Mouse (Mus musculus): ENCODE measurements at regions not wholly inside any gene's neighbourhood (a gene's known extent, or its start where the extent isn't known, plus 50 kb on each side); places are given as distances from the start of the nearest gene placed in this dataset.
A peak's percentile ranks its signal among the peaks of the same experiment; 100 is the strongest.

DNA sequence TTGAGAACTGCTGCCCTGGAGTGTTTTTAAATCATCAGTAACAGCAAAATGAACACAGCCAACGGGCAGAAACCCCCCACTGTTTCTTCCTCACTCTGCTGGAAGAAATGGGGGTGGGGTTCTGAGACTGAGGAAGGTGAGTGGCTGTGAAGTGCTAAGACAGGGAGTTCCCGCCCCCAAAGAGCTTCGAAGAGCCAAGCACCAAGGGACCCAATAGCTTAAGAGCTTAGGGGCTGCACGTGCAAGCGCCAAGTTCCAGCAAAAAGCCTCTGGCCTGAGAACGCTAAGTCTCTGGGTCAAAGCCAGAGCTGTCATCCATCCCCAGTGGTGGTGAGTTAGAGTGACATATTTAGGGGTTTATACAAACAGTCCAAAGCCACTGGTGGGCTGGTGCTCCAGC is 55.1 kb upstream of the Pcbd1 start:
- DNase-seq: peak; percentile 14

DNA sequence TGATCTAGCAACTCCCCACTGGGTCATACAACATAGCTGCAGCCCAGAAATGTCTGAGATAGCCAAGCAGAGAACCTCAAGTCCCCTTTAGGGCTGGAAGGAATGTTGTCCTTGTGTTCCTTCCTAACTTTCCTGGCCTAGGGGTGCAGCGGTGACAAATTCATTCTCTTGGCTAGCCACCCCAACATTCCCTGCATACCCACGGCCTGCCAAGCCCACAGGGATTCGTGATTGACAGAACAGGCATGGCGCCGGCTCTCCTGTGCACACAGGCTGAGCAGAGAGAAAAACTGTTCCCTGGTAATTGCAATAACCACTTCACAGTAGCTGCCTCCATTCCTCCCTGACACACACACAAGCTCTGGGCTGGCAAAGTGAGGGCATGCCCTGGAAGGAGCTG is 60.5 kb upstream of the Pcbd1 start:
- no peak for DNase-seq

DNA sequence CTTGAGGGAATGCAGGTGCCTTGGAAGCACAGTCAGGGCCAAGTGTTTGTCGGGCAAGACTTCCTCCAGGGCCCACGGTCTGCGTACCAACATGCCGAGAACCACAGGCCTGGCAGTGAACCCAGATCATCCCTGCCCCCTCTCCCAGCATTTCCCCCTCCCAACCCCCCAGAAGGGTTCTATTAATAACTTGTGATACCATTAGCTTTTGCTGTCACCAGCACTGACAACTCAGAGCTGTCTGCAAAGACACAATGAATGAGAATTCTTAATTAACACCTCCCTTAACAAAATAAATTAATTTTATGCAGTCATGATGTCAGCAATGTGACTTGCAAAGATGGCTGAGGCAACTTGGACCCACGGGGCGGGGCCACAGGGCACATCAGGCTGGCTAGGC is 61.9 kb upstream of the Pcbd1 start:
- DNase-seq: no peak

DNA sequence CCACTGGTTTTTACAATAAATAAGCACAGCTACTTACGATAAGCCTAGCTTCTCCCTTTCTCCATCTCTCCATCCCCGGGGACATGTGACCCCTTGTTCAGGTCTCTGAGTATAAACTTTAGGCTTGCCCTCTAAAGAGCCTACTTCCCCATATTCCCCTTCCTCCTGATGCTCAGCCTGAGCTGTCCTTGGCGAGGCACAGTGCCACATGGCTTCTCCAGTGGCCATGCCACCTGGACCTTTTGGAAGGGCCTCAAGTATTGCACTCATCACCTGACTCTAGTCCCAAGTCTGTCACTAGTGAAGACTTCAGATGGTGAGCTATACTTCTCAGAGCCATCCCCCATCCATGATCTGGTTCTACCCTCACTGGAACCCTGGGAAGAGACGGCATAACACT is 64.1 kb upstream of the Pcbd1 start:
- no peak for DNase-seq

DNA sequence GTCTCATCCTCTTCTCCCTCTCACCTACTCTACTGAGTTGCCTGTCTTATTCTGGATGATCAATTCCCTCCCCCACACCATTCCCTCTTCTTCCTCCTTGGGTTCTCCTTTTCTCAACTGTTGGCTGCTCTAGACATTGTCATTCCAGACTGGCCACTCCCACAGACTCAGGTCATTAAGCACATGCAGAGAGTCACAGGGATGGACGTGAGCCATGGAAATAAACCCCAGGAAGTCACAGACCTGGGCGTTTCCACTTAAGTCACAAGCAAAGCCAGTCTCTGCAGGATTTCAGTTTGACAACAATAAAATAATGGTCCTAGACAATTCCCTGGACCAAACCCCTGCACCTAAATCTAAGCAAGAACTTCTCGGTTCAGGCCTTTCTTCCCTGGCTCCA is 65.0 kb upstream of the Pcbd1 start:
- no peak for DNase-seq

DNA sequence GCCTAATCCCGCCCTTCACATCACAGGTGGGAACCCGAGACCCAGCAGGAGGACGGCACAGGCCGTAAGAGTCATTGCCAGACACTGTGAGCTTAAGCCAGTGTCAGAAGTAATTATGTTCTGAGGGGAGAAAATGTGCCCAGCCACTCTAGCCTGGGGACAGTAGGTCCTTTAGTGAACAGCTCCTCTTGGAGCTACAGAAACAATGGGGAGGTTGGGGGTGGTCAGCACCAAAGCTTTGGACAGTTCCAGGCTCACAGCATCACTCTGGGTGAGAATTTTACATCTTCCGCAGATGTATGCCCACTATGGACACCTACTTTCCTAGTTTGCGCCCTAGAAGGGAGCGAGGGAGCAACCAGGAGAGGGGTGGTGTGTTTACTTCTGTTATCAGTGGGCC is 65.7 kb upstream of the Pcbd1 start:
- DNase-seq: peak; percentile 69

DNA sequence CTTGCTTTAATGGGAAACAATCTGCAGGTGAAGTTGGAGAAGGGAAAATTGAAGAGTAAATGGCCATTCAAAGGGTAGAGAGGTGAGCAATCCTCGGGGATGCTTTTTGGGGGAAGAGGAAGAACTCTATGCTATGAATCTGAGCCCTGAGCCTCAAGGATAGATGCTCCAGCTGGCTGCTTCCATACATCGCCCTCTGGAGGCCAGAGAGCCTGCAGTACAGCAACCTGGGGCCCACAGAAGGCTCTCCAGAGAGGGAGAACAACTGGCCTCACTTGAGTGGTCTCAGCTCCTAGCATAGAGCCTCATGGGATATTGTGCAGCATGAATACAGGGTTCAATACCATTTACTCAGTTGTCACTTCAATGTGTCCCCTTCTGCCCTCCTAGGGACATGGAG is 69.6 kb upstream of the Pcbd1 start:
- peak; percentile 26 for DNase-seq

DNA sequence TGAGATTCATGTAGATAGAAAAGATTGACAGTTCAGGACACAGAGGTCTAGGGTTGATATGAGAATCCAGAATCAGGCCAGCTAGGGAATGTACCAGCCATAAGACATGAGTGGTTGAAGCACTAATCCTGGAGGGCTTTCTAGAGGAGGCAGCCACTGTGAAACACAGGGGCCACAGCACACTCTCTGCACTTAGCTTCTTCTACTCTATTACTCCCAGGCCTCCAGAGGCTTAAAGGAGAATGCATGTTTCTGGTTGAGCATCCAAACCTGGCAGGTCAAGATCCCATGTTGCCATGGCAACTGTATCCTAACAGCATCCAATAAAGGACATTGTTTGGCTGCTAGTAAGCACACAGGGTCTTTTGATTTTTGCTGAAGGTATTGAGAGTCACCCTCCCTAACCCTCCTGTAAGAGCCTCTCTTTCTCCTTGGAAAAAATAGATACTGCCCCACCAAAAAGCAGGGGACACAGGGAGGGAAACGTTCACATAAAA is 76.9 kb upstream of the Pcbd1 start:
- DNase-seq: no peak

- no peak for DNase-seq
Observed at GRCm38 (mm10) chr10:61010697-61011096, 78.4 kb upstream of the Pcbd1 start.

DNA sequence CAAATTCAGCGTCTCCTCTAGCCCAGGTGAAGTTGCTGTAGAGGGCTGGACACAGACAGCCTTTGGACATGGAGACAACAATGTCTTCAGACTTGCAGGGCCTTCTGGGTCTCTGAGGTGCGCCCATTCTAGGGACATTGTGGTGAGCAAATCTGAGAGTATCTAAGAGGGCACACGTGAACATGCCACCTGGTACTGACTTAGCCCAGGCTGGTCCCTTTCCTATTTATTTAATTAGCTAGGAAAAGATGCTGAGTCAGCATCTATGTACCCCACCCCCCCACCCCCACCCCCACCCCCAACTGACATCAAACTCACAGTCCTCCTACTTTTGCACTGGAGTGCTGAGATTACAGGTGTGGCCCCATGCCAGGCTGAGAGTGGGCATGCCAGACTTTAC is 81.7 kb upstream of the Pcbd1 start:
- DNase-seq: no peak

DNA sequence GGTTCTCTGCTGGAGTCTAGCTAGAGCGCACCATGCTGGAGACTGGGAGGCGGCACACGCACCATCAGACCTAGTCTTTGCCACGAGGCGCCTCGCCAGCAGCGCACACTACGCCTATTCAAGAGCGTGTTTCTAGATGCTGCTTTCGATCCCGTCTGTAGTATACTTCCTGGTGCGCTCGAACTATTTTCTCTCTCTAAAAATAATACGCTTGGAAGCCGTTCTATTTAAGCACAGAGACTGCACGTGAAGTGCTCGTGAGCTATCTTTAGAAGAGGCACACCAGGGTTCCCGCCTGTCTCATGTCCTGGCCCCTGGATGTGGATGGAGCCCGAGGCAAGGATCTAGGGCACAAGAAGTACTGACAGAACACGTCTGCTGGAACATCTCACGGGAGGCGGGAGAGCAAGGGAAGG is 87.4 kb upstream of the Pcbd1 start:
- no peak for DNase-seq

DNA sequence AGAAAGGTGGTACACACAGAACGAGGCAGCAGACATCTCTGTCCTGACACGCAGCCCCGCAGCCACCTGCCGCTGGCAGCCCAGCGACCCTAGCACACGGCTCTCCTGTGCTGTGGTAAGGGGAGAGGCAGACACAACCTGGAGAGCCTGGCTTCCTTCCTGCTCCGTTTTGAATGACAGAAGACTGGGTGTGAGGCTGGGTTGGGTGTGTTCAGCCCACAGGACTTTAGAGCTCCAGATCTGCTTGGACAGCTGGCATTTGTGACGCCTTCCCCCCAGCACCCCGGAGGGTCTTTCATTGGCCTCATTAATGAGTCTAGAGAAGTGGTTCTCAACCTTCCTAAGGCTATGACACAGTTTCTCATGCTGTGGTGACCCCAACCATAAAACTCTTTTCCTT is 91.7 kb upstream of the Pcbd1 start:
- DNase-seq: no peak

- no peak for DNase-seq
Observed at GRCm38 (mm10) chr10:60995908-60996640, 93.1 kb upstream of the Pcbd1 start.

GRCm38 (mm10) chr10:60985109-60985576 is 104.0 kb upstream of the Pcbd1 start:
- peak; percentile 61 for DNase-seq

DNA sequence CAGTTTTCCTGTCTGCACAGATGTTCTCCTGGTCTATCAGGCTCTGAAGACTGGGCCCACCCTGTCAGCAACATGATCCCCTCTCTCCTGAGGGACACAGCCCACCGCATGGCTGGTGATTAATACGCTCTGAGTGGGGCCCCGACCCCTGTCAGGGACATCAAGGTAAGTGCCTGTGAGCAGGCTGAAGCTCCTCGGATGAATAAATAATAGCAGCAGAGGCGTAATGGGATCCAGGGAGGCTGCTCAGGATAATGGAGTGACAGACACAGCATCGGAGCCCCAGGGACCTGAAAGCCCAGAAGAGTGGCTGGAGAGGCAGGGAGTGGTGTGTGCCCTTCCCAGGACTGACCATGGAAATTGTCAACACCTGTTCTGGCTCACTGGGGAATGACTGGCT is 107.4 kb upstream of the Pcbd1 start:
- no peak for DNase-seq

- no peak for DNase-seq
Observed at GRCm38 (mm10) chr10:60973615-60974014, 115.5 kb upstream of the Pcbd1 start.

- no peak for DNase-seq
Observed at GRCm38 (mm10) chr10:60964843-60965242, 124.3 kb upstream of the Pcbd1 start.

- peak; percentile 28 for DNase-seq
Observed at GRCm38 (mm10) chr10:60957820-60958233, 126.4 kb upstream of the Unc5b start.

DNA sequence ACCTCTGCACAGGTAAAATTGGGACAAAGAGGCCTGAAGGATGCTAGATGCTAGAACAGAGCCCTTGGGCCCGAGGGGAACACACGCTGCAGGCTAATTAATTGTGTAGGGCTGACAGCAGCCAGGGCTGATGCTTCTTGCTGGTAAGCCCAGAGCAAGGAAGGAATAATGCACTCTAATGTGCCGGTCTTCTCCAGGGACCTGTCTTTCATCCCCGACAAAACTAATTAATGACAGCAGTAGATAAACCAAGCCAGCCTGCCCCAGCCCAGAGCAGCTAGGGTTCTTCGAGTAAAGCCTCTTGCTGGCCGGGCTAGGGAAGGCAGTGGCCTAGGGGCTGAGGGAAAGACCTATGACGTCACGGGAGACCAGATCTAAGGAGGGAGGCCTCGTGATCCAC is 124.1 kb upstream of the Unc5b start:
- DNase-seq: no peak

- no peak for DNase-seq
Observed at GRCm38 (mm10) chr10:60952495-60952894, 121.1 kb upstream of the Unc5b start.

DNA sequence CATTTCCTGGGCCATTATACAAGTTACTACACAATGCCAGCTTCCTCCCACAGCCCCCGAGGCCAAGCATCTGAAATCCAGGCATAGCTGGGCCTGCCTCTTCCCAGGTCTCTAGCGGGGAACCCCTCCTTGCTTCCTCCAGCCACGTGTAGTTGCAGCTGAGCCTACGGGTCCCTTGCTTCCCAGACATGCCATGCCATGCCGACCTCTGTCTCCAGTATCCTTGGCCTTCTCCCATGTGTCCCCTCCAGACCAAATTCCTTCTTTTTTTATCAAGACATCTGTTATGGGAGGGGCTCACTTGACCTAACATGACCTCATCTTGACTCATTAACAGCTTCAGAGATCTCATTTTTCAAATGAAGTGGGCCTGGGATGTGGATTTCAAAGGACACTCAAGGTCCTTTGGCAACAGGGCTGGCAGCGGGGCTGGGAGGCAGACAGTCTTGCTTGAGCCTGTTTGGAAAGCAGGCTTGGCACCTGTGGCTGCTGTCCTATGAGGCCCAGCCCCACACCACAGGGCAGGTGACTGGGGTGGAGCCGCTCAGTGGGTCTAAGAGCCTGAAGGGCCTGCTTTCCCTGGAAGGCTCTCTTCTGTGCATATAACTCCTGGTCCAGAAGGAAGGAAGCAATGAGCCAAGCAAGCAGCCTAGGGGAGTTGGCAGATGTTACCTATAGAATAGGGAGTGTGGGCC is 117.7 kb upstream of the Unc5b start:
- DNase-seq: no peak

GRCm38 (mm10) chr10:60943074-60943473 is 111.7 kb upstream of the Unc5b start:
- DNase-seq: no peak

- no peak for DNase-seq
Observed at GRCm38 (mm10) chr10:60938749-60939148, 107.4 kb upstream of the Unc5b start.

DNA sequence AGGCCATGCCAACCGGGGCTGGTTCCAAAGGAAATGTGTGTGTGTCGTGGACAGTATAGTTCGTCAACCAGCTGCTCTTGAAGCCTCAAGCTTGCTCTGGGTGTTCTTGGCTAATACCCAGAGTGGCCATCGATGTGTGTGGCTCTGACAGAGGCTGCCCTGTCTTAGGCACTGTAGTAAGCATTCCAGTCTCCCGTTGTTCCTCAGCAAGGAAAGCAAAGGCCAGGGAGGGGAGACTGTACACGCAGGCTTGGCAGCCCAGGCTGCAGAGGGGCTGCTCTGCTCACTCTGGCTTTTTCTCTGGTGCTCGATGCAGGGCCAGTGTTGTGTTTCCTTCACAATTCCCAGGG is 106.1 kb upstream of the Unc5b start:
- DNase-seq: no peak

All from kidney, postnatal 10 days (tissue).